Mouse (Mus musculus): Measurements from ENCODE around the gene Ccdc59. TPM values are rescaled to one million over a fixed set of nuclear protein-coding genes. Genes with fewer than 3 reads are reported as not detected.

Ccdc59 gene
- polyA plus RNA-seq (2015; fragmentation: Illumina TruSeq; extraction: RNeasy Lipid Tissue Mini Kit (QIAGEN cat#74804); ENCODE audit: insufficient read depth, low read depth, low replicate concordance), result 5.4 TPM

GRCm38 (mm10) chr10:105840928-105841888 is at the start of gene Ccdc59, which contains the start of gene Mettl25:
Gene Ccdc59 (plus strand): TSS chr10:105841067.
Gene Mettl25 (minus strand): TSS chr10:105841380.

Other genes with a start within 250 kb of the Ccdc59 start
- 1.4 TPM for gene Mettl25, start 313 bp downstream of the Ccdc59 start, polyA plus RNA-seq (2015; fragmentation: Illumina TruSeq; extraction: RNeasy Lipid Tissue Mini Kit (QIAGEN cat#74804); ENCODE audit: insufficient read depth, low read depth, low replicate concordance)

Measured in pancreas, adult 10 weeks (tissue).